Mouse (Mus musculus): ENCODE results near the gene Ist1.

Gene Ist1

GRCm38 (mm10) chr8:109682120-109682519 is 10.9 kb downstream of the Ist1 start:
- DNase-seq (ENCODE audit: inconsistent ontology term), result no peak

- DNase-seq (ENCODE audit: inconsistent ontology term), result no peak
Observed at GRCm38 (mm10) chr8:109681535-109681934, 11.5 kb downstream of the Ist1 start.

GRCm38 (mm10) chr8:109675896-109676643 is 17.0 kb downstream of the Ist1 start:
- DNase-seq (ENCODE audit: inconsistent ontology term), result no peak

- DNase-seq (ENCODE audit: inconsistent ontology term), result no peak
Observed at GRCm38 (mm10) chr8:109673596-109673995, 19.5 kb downstream of the Ist1 start.

GRCm38 (mm10) chr8:109672656-109673055 is 20.4 kb downstream of the Ist1 start:
- no peak for DNase-seq (ENCODE audit: inconsistent ontology term)

GRCm38 (mm10) chr8:109666616-109667015 is 26.4 kb downstream of the Ist1 start:
- DNase-seq (ENCODE audit: inconsistent ontology term), result no peak

GRCm38 (mm10) chr8:109662328-109662727 is 30.7 kb downstream of the Ist1 start:
- DNase-seq (ENCODE audit: inconsistent ontology term), result no peak

- DNase-seq (ENCODE audit: inconsistent ontology term), result no peak
Observed at GRCm38 (mm10) chr8:109656860-109657259, 36.2 kb downstream of the Ist1 start.

GRCm38 (mm10) chr8:109650801-109651200 is 42.3 kb downstream of the Ist1 start:
- no peak for DNase-seq (ENCODE audit: inconsistent ontology term)

GRCm38 (mm10) chr8:109648469-109648868 is 44.6 kb downstream of the Ist1 start:
- DNase-seq (ENCODE audit: inconsistent ontology term), result no peak

GRCm38 (mm10) chr8:109647331-109647730 is 45.7 kb downstream of the Ist1 start:
- no peak for DNase-seq (ENCODE audit: inconsistent ontology term)

- no peak for DNase-seq (ENCODE audit: inconsistent ontology term)
Observed at GRCm38 (mm10) chr8:109641236-109641635, 51.8 kb downstream of the Ist1 start.

GRCm38 (mm10) chr8:109640410-109640809 is 52.6 kb downstream of the Ist1 start:
- DNase-seq (ENCODE audit: inconsistent ontology term), result no peak

GRCm38 (mm10) chr8:109638851-109639250 is 54.2 kb downstream of the Ist1 start:
- DNase-seq (ENCODE audit: inconsistent ontology term), result no peak

- DNase-seq (ENCODE audit: inconsistent ontology term), result no peak
Observed at GRCm38 (mm10) chr8:109635146-109635545, 57.9 kb downstream of the Ist1 start.

- no peak for DNase-seq (ENCODE audit: inconsistent ontology term)
Observed at GRCm38 (mm10) chr8:109632498-109632897, 60.6 kb downstream of the Ist1 start.

- no peak for DNase-seq (ENCODE audit: inconsistent ontology term)
Observed at GRCm38 (mm10) chr8:109628638-109629037, 64.4 kb downstream of the Ist1 start.

Data from Muller cell, postnatal 12 days (primary cell).